Mouse (Mus musculus): ENCODE results near the gene Xab2. TPM values are rescaled to one million over a fixed set of nuclear protein-coding genes. Genes with fewer than 3 reads are reported as not detected.

Xab2 gene
- total RNA-seq (2023), result 97.6 TPM

DNA sequence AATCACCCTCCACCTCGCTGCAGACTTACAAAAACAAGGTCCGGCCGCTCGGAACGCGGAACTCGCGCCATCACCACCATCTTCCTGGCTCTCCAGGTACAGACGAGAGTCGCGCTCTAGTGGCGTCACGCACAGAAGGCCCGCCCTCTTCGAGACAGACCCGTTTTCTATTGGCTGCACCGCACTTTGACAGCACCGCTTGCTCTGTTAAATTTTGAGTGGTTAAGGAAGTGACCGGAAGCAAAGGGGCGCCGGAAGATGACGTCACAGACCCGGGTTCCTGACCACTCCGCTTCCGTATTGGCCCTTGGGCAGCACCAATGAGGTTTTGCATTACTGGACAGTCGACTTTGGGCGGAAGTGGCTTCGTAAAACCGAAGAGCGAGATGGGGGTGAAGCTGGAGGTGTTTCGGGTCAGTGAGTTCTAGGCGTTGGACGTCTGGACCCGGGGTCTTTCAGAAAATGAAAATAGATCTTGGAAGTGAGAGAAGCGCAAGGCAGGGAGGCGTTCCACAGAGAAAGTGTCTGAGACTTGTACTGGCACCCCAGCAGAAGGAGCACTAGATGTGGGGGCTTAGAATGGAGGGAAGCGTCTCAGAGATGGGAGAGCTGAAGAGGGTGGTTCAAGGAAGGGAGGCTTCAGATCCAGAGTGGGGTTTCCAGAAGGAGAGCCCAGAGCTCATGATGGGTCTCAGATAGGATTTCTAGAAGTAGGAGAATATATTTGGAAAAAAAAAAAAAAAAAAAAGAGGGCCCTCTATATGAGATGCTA lies at the start of gene Xab2, which contains the start of gene Pet100:
TSS of gene Xab2 (minus strand) at position 118 of the 772 bp plus-strand sequence.
TSS of gene Pet100 (plus strand) at position 350 of the 772 bp plus-strand sequence.

GRCm38 (mm10) chr8:3665507-3665906 lies 44.4 kb upstream of the Xab2 start, which contains the start of gene Mcemp1:
Mcemp1 (plus strand) TSS chr8:3665754.

GRCm38 (mm10) chr8:3655526-3655925 lies 34.4 kb upstream of the Xab2 start, which contains the start of gene Retn:
Retn (plus strand) TSS chr8:3655770.

DNA sequence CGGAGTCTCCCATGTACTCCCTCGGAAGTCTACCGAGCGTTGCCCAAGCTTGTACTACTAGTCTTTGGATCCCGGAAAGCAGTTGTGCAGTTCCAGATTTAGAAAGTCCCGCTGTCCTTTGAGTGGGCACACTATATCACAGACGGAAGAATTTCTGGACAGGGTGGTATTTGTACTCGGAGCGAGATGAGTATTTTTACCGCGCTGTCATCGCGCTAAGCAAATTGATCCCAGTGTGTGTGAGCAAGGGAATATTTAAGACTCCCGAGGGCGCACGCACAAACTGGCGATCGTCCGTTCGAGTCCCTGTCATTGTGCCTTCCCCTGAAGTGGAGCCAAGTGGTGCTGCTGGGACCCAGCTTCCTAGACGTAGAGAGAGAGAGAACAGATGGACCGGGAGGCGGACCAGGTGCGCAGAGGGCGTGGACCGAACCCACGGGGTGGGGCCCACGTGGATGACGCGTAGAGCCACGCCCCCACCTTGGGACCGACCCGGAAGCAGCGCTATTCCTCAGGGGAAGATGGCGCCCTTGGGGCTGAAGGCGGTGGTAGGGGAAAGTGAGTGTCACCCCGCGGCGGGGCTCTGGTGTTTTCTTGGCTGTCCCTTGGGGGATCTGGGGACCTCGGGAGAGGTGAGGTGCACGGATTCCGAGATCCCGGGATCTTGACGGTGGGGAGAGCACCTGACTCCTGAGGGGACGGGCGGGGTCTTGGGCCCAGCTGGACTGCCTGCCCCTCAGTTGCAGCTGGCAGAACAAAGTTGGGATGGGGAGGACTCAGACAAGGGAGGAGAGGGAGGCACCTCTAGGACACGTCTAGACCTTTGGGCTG lies 9.7 kb upstream of the Xab2 start, which contains the start of gene Stxbp2:
TSS of gene Stxbp2 (plus strand) at position 309 of the 831 bp plus-strand sequence.

DNA sequence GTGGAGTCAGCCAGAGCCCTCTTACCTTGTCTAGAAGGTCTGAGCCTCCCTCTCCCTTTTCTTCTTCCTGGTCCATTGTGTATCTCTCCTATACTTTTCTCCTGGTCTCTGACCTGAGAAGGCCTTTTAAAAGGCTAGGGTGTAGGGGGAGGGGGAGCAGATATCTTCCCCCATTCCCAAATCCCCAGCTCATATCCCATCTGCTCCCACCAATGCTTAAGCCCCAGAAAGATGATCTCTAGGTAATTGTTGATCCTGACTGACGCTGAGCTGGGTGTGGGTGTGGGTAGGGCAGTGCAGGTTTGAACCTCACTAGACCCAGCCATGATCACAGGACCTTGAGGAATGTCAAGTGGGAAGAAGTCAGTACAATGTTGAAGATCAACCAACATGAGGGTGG lies 4.3 kb upstream of the Xab2 start, which contains the start of gene Pcp2:
TSS of gene Pcp2 (minus strand) at position 101 of the 400 bp plus-strand sequence.

DNA sequence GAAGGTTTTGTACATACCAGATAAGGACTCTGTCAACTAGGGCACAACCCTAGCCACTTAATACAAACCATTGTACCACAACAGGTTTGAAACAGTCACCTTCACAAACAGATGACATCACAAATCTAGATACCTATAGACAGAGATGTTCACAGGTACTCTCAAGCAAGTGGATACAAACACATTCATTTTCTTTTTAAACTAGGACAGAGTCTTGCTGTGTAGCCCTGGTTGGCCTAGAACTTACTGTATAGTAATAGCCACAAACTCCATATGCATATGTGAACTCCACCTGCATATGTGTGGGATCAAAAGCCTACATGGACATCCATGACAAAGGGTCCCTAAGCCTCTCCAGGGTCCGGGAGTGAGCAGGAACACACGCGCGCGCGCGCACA lies 34.1 kb downstream of the Xab2 start, which contains the start of gene Camsap3:
TSS of gene Camsap3 (plus strand) at position 301 of the 398 bp plus-strand sequence.

DNA sequence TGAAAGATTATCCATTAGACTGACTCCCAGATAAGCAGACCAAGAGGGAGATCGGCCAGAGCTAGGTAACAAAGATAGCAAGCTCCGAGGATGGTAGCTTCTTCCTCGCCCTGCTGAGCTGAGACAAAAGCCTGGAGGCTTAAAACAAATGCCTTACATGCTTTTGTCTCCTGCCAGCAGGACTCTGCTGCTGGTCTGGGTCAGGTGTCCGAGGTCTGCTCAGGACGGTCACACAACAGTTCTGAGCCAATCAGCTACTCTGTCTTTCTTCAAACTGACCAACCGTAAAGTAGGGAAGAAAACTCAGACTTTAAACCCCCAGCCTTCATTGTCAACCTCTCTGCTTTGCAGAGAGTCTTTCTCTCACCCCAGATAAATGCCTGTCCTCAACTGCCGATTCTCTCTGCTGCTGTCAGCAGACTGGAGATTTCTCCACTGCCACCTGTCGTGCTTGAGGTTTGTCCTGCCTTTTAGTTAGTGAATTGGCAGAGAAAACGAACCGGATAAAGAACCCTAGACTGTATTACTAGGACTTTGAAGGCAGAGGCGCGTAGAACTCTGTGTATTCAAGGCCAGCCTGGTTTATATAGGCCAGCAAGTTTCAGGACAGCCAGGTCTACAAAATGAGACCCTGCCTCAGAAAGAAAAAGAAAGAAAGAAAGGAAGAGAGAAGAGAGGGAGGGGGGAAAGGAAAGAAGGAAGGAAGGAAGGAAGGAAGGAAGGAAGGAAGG lies 53.3 kb downstream of the Xab2 start, which contains the start of gene C330021F23Rik:
TSS of gene C330021F23Rik (plus strand) at position 350 of the 731 bp plus-strand sequence.

Other genes starting within 250 kb of the Xab2 start
- gene Arhgef18, start 228.3 kb downstream of the Xab2 start, total RNA-seq (2023), result 271 TPM
- 0.70 TPM for gene Pex11g, start 153.6 kb downstream of the Xab2 start, total RNA-seq (2023)
- gene Tex45, start 150.5 kb downstream of the Xab2 start, total RNA-seq (2023), result 5.0 TPM
- 12.0 TPM for gene Zfp358, start 128.2 kb downstream of the Xab2 start, total RNA-seq (2023)
- gene Mcoln1, start 120.9 kb downstream of the Xab2 start, total RNA-seq (2023), result 76.4 TPM
- gene Pnpla6, start 105.9 kb downstream of the Xab2 start, total RNA-seq (2023), result 60.0 TPM
- gene C330021F23Rik, start 53.3 kb downstream of the Xab2 start, total RNA-seq (2023), result not detected
- 0.15 TPM for gene Camsap3, start 34.0 kb downstream of the Xab2 start, total RNA-seq (2023)
- 45.9 TPM for gene Pet100, start 232 bp upstream of the Xab2 start, total RNA-seq (2023)
- not detected for gene Pcp2, start 4.2 kb upstream of the Xab2 start, total RNA-seq (2023)
- 222 TPM for gene Stxbp2, start 9.6 kb upstream of the Xab2 start, total RNA-seq (2023)
- not detected for gene Retn, start 34.5 kb upstream of the Xab2 start, total RNA-seq (2023)
- gene Mcemp1, start 44.4 kb upstream of the Xab2 start, total RNA-seq (2023), result 0.58 TPM
- gene Fcor, start 51.0 kb upstream of the Xab2 start, total RNA-seq (2023), result not detected
- 12.8 TPM for gene Trappc5, start 55.0 kb upstream of the Xab2 start, total RNA-seq (2023)
- 39.9 TPM for gene Fcer2a, start 72.9 kb upstream of the Xab2 start, total RNA-seq (2023)
- not detected for gene Clec4g, start 99.3 kb upstream of the Xab2 start, total RNA-seq (2023)
- 4.2 TPM for gene Cd209a, start 127.7 kb upstream of the Xab2 start, total RNA-seq (2023)
- not detected for gene Cd209e, start 233.0 kb upstream of the Xab2 start, total RNA-seq (2023)